Mouse (Mus musculus) forebrain, embryonic 14.5 days (tissue): Measurements from ENCODE around the gene Adamts7. TPM values are rescaled to one million over a fixed set of nuclear protein-coding genes. Genes with fewer than 3 reads are reported as not detected.

Source experiments
- ATAC-seq: fragments of 200-750 bp; cut with Nextera tagmentation; 2 replicates; pipeline ENCODE4 v1.8.0; 2017; ENCODE audit warnings: mild to moderate bottlenecking, moderate library complexity
- DNase-seq: peaks from one replicate; pipeline ENCODE4 v3.0.0-alpha.2; 2015; ENCODE audit warnings: low spot score
- H3K27ac ChIP-seq: fragments of 300-500 bp; sonication (generic); 2 replicates; pipeline ENCODE4 v1.5.1; 2014; ENCODE audit warnings: low read depth, mild to moderate bottlenecking, control low read depth, low read length, moderate library complexity
- H3K27me3 ChIP-seq: fragments of 300-500 bp; sonication (generic); replicated peaks from 2 replicates; pipeline ENCODE4 v1.6.1; 2014; ENCODE audit warnings: low read length, control low read depth, mixed read lengths; ENCODE audit not compliant: control insufficient read depth, insufficient read depth
- H3K36me3 ChIP-seq: fragments of 300-500 bp; sonication (generic); 2 replicates; pipeline ENCODE4 v1.6.1; 2014; ENCODE audit warnings: low read length, control low read depth; ENCODE audit not compliant: control insufficient read depth, insufficient read depth
- H3K4me1 ChIP-seq: fragments of 300-500 bp; sonication (generic); 2 replicates; pipeline ENCODE4 v1.6.1; 2014; ENCODE audit warnings: antibody characterized with exemption, low read length, control low read depth; ENCODE audit not compliant: control insufficient read depth, insufficient read depth
- H3K4me2 ChIP-seq: fragments of 300-500 bp; sonication (generic); 2 replicates; pipeline ENCODE4 v1.6.1; 2014; ENCODE audit warnings: mild to moderate bottlenecking, control low read depth, low read length
- H3K4me3 ChIP-seq: fragments of 300-500 bp; sonication (generic); 2 replicates; pipeline ENCODE4 v1.5.1; 2014; ENCODE audit warnings: low read depth, low read length, control low read depth
- H3K9ac ChIP-seq: fragments of 300-500 bp; sonication (generic); 2 replicates; pipeline ENCODE4 v1.6.1; 2014; ENCODE audit warnings: mild to moderate bottlenecking, low read length, control low read depth, moderate library complexity
- H3K9me3 ChIP-seq: fragments of 300-500 bp; sonication (generic); replicated peaks from 2 replicates; pipeline ENCODE4 v1.6.1; 2016; ENCODE audit warnings: low read length, control low read depth, mixed read lengths; ENCODE audit not compliant: control insufficient read depth
- WGBS: fragments of 180-500 bp; shearing (Covaris S2); extraction: QIAGEN DNeasy Blood & Tissue Kit; methylation state at CpG from one replicate; pipeline ENCODE4 v1.1.7; 2014; 5-methylcytosine and 5-hydroxymethylcytosine counted together
- polyA plus RNA-seq: library from polyadenylated mRNA; unstranded; fragments of >200 nt; fragmentation: Nextera tagmentation; extraction: Ambion mirVana; gene quantifications from 2 replicates; pipeline ENCODE4 v1.2.1, GENCODE M21; 2014

Adamts7 gene
- polyA plus RNA-seq, 1 experiment from 2014 or later, result 9.4 TPM

- 81% methylated on average over 9 of the region's 9 CpGs for WGBS
- H3K27me3 ChIP-seq, result no peaks in the 10 kb centered on the region
- DNase-seq, result no peak
- no peak overlapping the region for H3K4me3 ChIP-seq
- no peak overlapping the region for H3K27ac ChIP-seq
- no peaks in the 10 kb centered on the region for H3K4me1 ChIP-seq
- no peaks in the 10 kb centered on the region for H3K36me3 ChIP-seq
- no peak overlapping the region for H3K9ac ChIP-seq
- no peak for ATAC-seq
- no peaks in the 10 kb centered on the region for H3K9me3 ChIP-seq
- no peak overlapping the region for H3K4me2 ChIP-seq
Measured at GRCm38 (mm10) chr9:90135963-90136677, 26.7 kb upstream of the Adamts7 start.

- no peaks in the 10 kb centered on the region for H3K27me3 ChIP-seq
- H3K27ac ChIP-seq, result no peak overlapping the region
- H3K9ac ChIP-seq, result no peak overlapping the region
- H3K4me2 ChIP-seq, result no peak overlapping the region
- H3K9me3 ChIP-seq, result no peaks in the 10 kb centered on the region
- H3K4me3 ChIP-seq, result no peak overlapping the region
- H3K36me3 ChIP-seq, result no peaks in the 10 kb centered on the region
- no peaks in the 10 kb centered on the region for H3K4me1 ChIP-seq
- ATAC-seq (no peak), DNase-seq (no peak)
- 100% methylated on average over 1 of the region's 1 CpGs for WGBS
Measured at GRCm38 (mm10) chr9:90136678-90136965, 26.2 kb upstream of the Adamts7 start.

DNA sequence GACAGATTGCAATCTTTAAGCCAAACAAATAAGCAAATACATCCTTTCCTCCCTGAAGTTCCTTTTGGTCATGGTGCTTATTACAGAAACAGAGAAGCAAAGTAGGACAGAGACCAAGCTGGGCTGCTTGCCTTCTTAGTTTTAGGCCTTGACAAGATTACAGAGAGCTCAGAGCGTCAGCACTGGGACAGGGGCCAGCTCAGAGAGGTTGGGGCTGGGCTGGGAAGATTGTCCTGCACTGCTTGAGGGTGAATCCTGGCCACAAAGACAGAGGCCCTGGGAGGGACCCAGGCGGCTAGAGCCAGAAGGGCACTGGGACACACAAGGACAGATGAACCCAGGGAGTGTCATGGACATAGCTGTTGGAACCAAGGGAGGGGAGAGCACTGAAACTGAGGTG, 17.1 kb upstream of the Adamts7 start:
- no peaks in the 10 kb centered on the region for H3K4me1 ChIP-seq
- no peaks in the 10 kb centered on the region for H3K36me3 ChIP-seq
- no peak overlapping the region for H3K4me3 ChIP-seq
- WGBS, result 45% methylated on average over 2 of the region's 2 CpGs
- H3K4me2 ChIP-seq, result no peak overlapping the region
- no peaks in the 10 kb centered on the region for H3K27me3 ChIP-seq
- no peak overlapping the region for H3K9ac ChIP-seq
- H3K27ac ChIP-seq, result no peak overlapping the region
- ATAC-seq (no peak), DNase-seq (no peak)
- no peaks in the 10 kb centered on the region for H3K9me3 ChIP-seq

GRCm38 (mm10) chr9:90146869-90147268, 16.0 kb upstream of the Adamts7 start:
- WGBS, result 76% methylated on average over 5 of the region's 5 CpGs
- Histone ChIP-seq H3K27me3 (no peaks in the 10 kb centered on the region), H3K4me2 (no peak overlapping the region), H3K9me3 (no peaks in the 10 kb centered on the region), H3K9ac (no peak overlapping the region), H3K27ac (no peak overlapping the region), H3K4me3 (no peak overlapping the region), H3K36me3 (no peaks in the 10 kb centered on the region), H3K4me1 (no peaks in the 10 kb centered on the region)
- ATAC-seq (no peak), DNase-seq (no peak)

- DNase-seq (peak; percentile 73), ATAC-seq (peak; percentile 83)
- H3K27me3 ChIP-seq, result no peaks in the 10 kb centered on the region
- H3K27ac ChIP-seq, result peak overlapping the region; percentile 81; the same call in 1 of the 2 replicates
- 9% methylated on average over 28 of the region's 29 CpGs for WGBS
- peak overlapping the region; percentile 81 for H3K4me3 ChIP-seq
- H3K4me1 ChIP-seq, result peaks cover 3% of the 10 kb centered on the region; the same call in 1 of the 2 replicates
- peak overlapping the region; percentile 87 for H3K4me2 ChIP-seq
- peaks cover 4% of the 10 kb centered on the region; the same call in 1 of the 2 replicates for H3K9me3 ChIP-seq
- no peaks in the 10 kb centered on the region for H3K36me3 ChIP-seq
- H3K9ac ChIP-seq, result peak overlapping the region; percentile 94
Measured at GRCm38 (mm10) chr9:90162243-90162925, 485 bp upstream of the Adamts7 start.

GRCm38 (mm10) chr9:90163749-90164095, 853 bp downstream of the Adamts7 start:
- ATAC-seq, result peak; percentile 50
- H3K27ac ChIP-seq, result peak overlapping the region; percentile 81; the same call in 1 of the 2 replicates
- peak; percentile 56 for DNase-seq
- peak overlapping the region; percentile 87 for H3K4me2 ChIP-seq
- H3K27me3 ChIP-seq, result no peaks in the 10 kb centered on the region
- H3K9ac ChIP-seq, result peak overlapping the region; percentile 94
- H3K4me1 ChIP-seq, result peaks cover 3% of the 10 kb centered on the region; the same call in 1 of the 2 replicates
- 1% methylated on average over 18 of the region's 18 CpGs for WGBS
- H3K4me3 ChIP-seq, result peak overlapping the region; percentile 81
- no peaks in the 10 kb centered on the region for H3K36me3 ChIP-seq
- H3K9me3 ChIP-seq, result peaks cover 4% of the 10 kb centered on the region; the same call in 1 of the 2 replicates

DNA sequence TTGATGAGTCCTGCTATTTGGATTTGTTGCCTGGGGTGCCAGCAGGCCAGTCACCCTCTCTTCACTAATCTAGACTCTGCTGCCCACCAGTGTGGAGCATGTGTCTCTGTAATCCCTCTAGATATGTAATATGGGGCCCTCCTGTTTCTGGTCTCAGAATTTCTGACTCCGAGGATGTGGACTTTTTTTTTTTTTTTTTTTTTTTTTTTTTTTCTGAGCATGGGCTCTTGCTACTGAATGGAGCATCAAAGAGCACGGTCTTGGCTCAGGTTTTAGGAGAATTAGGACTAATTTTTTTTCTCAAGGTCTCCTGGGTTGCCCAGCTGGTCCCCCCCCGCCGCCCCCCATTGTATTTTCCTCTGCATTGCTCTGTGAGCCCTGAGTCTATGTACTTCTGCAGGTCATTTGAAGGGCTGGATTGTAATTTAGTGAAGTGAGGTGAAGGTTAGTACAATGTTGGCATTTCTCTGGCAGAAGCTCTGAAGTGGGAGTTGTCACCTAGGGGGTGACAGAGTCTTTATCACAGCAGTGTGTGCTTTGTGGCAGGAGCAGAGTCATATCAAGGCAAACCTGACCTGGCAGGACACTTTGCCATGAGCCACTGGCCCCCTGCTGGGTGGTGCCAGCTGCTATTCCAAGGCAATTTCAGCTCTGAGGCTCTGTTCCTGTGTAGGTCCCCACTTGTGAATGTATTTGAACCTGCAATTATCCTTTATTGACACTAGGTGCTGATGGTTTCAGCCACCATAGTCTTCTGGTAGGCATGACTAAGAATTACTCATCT, 2.0 kb downstream of the Adamts7 start:
- H3K27me3 ChIP-seq, result no peaks in the 10 kb centered on the region
- H3K4me3 ChIP-seq, result peak overlapping the region; percentile 81; the same call in 1 of the 2 replicates
- H3K4me2 ChIP-seq, result peak overlapping the region; percentile 87
- peaks cover under 1% of the 10 kb centered on the region; the same call in 1 of the 2 replicates for H3K9me3 ChIP-seq
- H3K4me1 ChIP-seq, result peaks cover 3% of the 10 kb centered on the region; the same call in 1 of the 2 replicates
- no peak for ATAC-seq
- no peaks in the 10 kb centered on the region for H3K36me3 ChIP-seq
- no peak for DNase-seq
- 54% methylated on average over 4 of the region's 4 CpGs for WGBS
- no peak overlapping the region for H3K27ac ChIP-seq
- no peak overlapping the region for H3K9ac ChIP-seq

DNA sequence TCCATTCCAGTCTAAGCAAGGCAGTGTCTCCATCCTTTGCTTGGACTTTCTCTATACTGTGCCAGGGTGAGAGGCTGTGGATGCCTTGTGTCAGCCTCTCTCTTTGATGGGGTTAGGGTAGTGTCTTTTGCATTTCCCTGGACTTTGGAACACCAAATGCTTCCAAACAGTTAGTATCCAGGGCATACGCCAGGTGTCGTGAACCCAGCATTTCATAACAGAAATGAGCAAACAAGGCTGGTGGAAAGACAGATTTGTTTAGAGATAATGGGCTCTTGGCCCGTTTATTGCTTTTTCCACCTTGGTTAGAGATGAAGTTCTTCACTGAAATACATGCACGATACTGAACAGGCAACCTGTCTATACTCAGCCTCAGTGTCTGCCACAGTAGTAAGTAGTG, 2.7 kb downstream of the Adamts7 start:
- no peak for ATAC-seq
- 94% methylated on average over 4 of the region's 4 CpGs for WGBS
- no peaks in the 10 kb centered on the region for H3K9me3 ChIP-seq
- no peak overlapping the region for H3K27ac ChIP-seq
- no peak for DNase-seq
- H3K36me3 ChIP-seq, result no peaks in the 10 kb centered on the region
- no peak overlapping the region for H3K9ac ChIP-seq
- H3K4me3 ChIP-seq, result no peak overlapping the region
- no peak overlapping the region for H3K4me2 ChIP-seq
- H3K4me1 ChIP-seq, result peaks cover 3% of the 10 kb centered on the region; the same call in 1 of the 2 replicates
- no peaks in the 10 kb centered on the region for H3K27me3 ChIP-seq
